ENCODE assay signal across 22 mouse cellular contexts in genomic region chr10:90546635-90547034, GRCm38 (mm10).
DNase-seq lines count a peak whose midpoint lies in the region; ATAC-seq and TF ChIP-seq lines count a peak whose summit lies in the region.
"Had no signal": no experiment of that assay in that cellular context is flagged by ENCODE, and none has a peak within 500 bp of the region (broad histone marks: within the 10 kb centered on the region; RNA-seq: fewer than 3 reads in every experiment).

No protein-coding gene starts in this region.

- no peak overlapping the region for H3K4me3 ChIP-seq in midbrain, embryonic 14.5 days (replicated peaks; ENCODE audit: low read depth, low read length)
- H3K4me3 ChIP-seq in midbrain, postnatal 0 days (ENCODE audit: low read depth, low read length): no peak overlapping the region
- H3K4me3 ChIP-seq: embryonic facial prominence, embryonic 13.5 days; heart, embryonic 15.5 days; limb, embryonic 13.5 days; liver, embryonic 13.5 days; midbrain, embryonic 12.5 days; neural tube, embryonic 12.5 days had no signal

- H3K27ac ChIP-seq in midbrain, embryonic 14.5 days (replicated peaks; ENCODE audit: low read depth, low read length): no peak overlapping the region
- no peak overlapping the region for H3K27ac ChIP-seq in midbrain, postnatal 0 days (ENCODE audit: low read depth, low read length)
- H3K27ac ChIP-seq: embryonic facial prominence, embryonic 13.5 days; heart, embryonic 15.5 days; hindbrain, embryonic 14.5 days; kidney, postnatal 0 days; limb, embryonic 13.5 days; liver, embryonic 13.5 days; midbrain, embryonic 12.5 days; neural tube, embryonic 12.5 days had no signal

- no peaks in the 10 kb centered on the region for H3K9me3 ChIP-seq in midbrain, embryonic 14.5 days (ENCODE audit: control insufficient read depth, low read length)
- 0 out of 2 replicates have a peak, but pooled peaks cover 3% of the 10 kb centered on the region for H3K9me3 ChIP-seq in midbrain, postnatal 0 days (ENCODE audit: low read length)
- H3K9me3 ChIP-seq: heart, embryonic 15.5 days; limb, embryonic 13.5 days; liver, embryonic 13.5 days; midbrain, embryonic 12.5 days had no signal

- peak; percentile 4 for DNase-seq in embryo, embryonic 10.5 days (ENCODE audit: low spot score)
- no peak for DNase-seq in embryo, embryonic 10 days (ENCODE audit: low spot score)
- peak; percentile 18 to 36 for DNase-seq in frontal cortex, postnatal 36 days (ENCODE audit: low spot score in 2 of 2)
- DNase-seq in frontal cortex, postnatal 14 days (ENCODE audit: low spot score in 2 of 2): no peak
- peak; percentile 16 for DNase-seq in midbrain, embryonic 14.5 days
- no peak for DNase-seq in midbrain, postnatal 0 days (ENCODE audit: low spot score)
- peak; percentile 64 for DNase-seq in telencephalon, adult 2 months (ENCODE audit: low read depth, low spot score)
- DNase-seq: adrenal gland, postnatal 10 days; cerebellum, adult 9-10 months; heart, postnatal 36 days; kidney, adult 2 months; liver, embryonic 13.5 days; lung, adult 2 months; lung, postnatal 14 days had no signal

- H3K27me3 ChIP-seq in midbrain, embryonic 14.5 days (ENCODE audit: control insufficient read depth, insufficient read depth, low read length): no peaks in the 10 kb centered on the region
- no peaks in the 10 kb centered on the region for H3K27me3 ChIP-seq in midbrain, postnatal 0 days (ENCODE audit: insufficient read depth, low read length)
- H3K27me3 ChIP-seq: embryonic facial prominence, embryonic 13.5 days; heart, embryonic 15.5 days; limb, embryonic 13.5 days; liver, embryonic 13.5 days; midbrain, embryonic 12.5 days; neural tube, embryonic 12.5 days had no signal

- H3K9ac ChIP-seq in midbrain, embryonic 14.5 days (replicated peaks; ENCODE audit: low read length): no peak overlapping the region
- no peak overlapping the region for H3K9ac ChIP-seq in midbrain, postnatal 0 days (replicated peaks; ENCODE audit: low read length, poor library complexity, severe bottlenecking)
- H3K9ac ChIP-seq: embryonic facial prominence, embryonic 13.5 days; heart, embryonic 15.5 days; hindbrain, embryonic 14.5 days; limb, embryonic 13.5 days; liver, embryonic 13.5 days; midbrain, embryonic 12.5 days; neural tube, embryonic 12.5 days had no signal

- 47% methylated on average over 3 of the region's 3 CpGs for WGBS in midbrain, embryonic 14.5 days
- 38% methylated on average over 3 of the region's 3 CpGs for whole genome bisulfite sequencing in midbrain, postnatal 0 days

- TF ChIP-seq CTCF in midbrain, postnatal 0 days (IDR thresholded peaks at IDR 0.05): no peak

- no peaks in the 10 kb centered on the region for H3K4me1 ChIP-seq in midbrain, embryonic 14.5 days (ENCODE audit: control insufficient read depth, insufficient read depth, low read length)
- H3K4me1 ChIP-seq in midbrain, postnatal 0 days (ENCODE audit: insufficient read depth, low read length): no peaks in the 10 kb centered on the region
- H3K4me1 ChIP-seq: embryonic facial prominence, embryonic 13.5 days; heart, embryonic 15.5 days; limb, embryonic 13.5 days; liver, embryonic 13.5 days; midbrain, embryonic 12.5 days; neural tube, embryonic 12.5 days had no signal

- no peak overlapping the region for H3K4me2 ChIP-seq in midbrain, embryonic 14.5 days (ENCODE audit: low read length)
- H3K4me2 ChIP-seq in midbrain, postnatal 0 days (ENCODE audit: low read depth, low read length, poor library complexity, severe bottlenecking): no peak overlapping the region
- H3K4me2 ChIP-seq: embryonic facial prominence, embryonic 13.5 days; heart, embryonic 15.5 days; hindbrain, embryonic 14.5 days; limb, embryonic 13.5 days; liver, embryonic 13.5 days; midbrain, embryonic 12.5 days; neural tube, embryonic 12.5 days had no signal

- no peaks in the 10 kb centered on the region for H3K36me3 ChIP-seq in midbrain, embryonic 14.5 days (ENCODE audit: control insufficient read depth, insufficient read depth, low read length)
- no peaks in the 10 kb centered on the region for H3K36me3 ChIP-seq in midbrain, postnatal 0 days (ENCODE audit: insufficient read depth, low read length)
- H3K36me3 ChIP-seq: embryonic facial prominence, embryonic 13.5 days; heart, embryonic 15.5 days; limb, embryonic 13.5 days; liver, embryonic 13.5 days; midbrain, embryonic 12.5 days; neural tube, embryonic 12.5 days had no signal

- ATAC-seq in midbrain, embryonic 14.5 days (ENCODE audit: low FRiP score, low TSS enrichment): no peak
- ATAC-seq in midbrain, postnatal 0 days (ENCODE audit: low FRiP score): no peak
- ATAC-seq: forebrain, embryonic 16.5 days had no signal

Comparison
In these comparisons a context has a peak if more than half of its experiments do, and no peak if none do; other contexts are left out.
1. DNase-seq: peak in embryo, embryonic 10.5 days (single experiment), frontal cortex, postnatal 36 days (2 of 2), midbrain, embryonic 14.5 days (single experiment) and telencephalon, adult 2 months (single experiment); none in embryo, embryonic 10 days (single experiment), frontal cortex, postnatal 14 days (0 of 2) and midbrain, postnatal 0 days (single experiment).